Mouse (Mus musculus): ENCODE data around the gene Lrfn3. TPM values are rescaled to one million over a fixed set of nuclear protein-coding genes. Genes with fewer than 3 reads are reported as not detected.

The Lrfn3 gene
- total RNA-seq (2021): 10 to 100 TPM; 42.8 to 43.6 TPM
- long read RNA-seq, transcript Lrfn3-201 (3 exons, 2,886 nt): major isoform, 11 of 21 reads
- long read RNA-seq, partial matches to known transcripts: 10 of 21 reads
- long read RNA-seq, other reads (novel, unspliced or antisense): 0 of 21 reads

DNA sequence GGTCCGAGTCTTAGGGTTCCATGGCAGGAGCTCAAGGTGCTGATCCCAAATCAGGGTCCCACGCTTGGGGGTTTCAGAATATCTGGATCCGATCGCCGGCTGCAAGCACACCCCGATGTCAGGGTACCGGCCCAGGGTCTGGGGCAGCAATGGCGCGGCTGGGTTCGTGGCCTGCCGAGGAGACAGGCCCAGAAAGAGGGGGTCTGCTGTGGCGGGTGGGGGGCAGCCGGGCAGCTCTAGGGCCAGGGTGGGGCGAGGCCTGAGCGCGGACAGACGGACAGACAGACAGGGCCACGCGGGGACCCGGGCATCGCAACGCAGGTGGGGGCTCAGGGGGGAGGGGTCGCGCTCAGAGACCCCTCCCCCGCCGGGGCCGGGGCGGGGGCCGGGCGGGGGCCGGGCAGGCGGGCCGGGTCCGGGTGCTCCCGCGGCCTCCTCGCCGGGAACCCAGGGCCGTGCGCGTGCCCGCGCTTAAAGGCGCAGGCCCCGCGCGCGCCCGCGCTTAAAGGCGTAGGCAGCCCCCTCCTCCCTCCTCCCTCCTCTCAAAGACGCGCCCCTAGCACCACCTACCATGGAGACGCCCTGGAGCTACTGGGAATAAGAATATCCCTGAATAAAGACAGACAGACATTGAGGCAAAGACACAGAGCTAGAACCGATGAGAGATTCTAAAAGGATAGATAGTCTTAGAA, at the start of gene Lrfn3:
Gene Lrfn3 (minus strand): TSS at position 121 of the 692 bp plus-strand sequence.
- DNase-seq (ENCODE audit: low spot score in 2 of 2): peak; percentile 50 to 69

DNA sequence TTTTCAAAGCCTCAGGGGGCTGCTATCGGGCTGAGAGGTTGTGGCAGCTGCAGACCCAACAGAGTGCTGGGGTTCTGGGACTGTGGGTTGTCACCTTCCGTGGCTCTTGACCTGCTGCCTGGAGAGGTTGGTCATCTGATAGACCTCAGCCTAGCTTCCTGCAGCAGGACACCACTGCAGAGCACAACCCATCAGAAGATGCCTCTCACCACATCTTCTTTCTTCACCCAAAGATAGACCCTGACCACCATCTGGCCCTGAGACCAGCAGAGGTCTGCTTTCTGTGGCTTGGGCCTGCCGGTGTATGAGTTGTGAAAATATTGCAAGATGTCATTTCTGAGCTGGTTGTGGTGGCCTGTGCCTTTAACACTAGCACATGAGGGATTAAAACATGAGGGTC, 48.5 kb upstream of the Lrfn3 start:
- no peak for DNase-seq (ENCODE audit: low spot score in 2 of 2)

DNA sequence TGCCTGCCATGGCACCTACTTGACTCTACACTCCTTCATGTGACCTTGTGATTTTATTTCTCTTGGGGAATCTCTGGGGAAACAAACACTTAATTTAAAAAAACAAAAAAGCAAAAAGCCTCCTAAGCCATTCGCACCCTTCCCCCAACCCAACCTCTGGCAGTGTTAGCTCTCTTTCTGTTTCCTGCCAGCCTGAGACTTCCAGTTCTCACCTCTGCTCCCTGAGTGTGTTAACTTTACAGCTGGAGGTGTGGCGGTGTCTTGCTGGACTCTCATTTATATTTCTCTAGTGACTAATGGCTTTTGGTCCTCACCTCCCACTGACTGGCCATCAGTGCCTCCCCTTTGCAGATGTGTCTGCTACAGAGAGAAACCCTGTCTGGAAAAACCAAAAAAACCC, 47.2 kb upstream of the Lrfn3 start:
- DNase-seq (ENCODE audit: low spot score in 2 of 2): no peak

DNA sequence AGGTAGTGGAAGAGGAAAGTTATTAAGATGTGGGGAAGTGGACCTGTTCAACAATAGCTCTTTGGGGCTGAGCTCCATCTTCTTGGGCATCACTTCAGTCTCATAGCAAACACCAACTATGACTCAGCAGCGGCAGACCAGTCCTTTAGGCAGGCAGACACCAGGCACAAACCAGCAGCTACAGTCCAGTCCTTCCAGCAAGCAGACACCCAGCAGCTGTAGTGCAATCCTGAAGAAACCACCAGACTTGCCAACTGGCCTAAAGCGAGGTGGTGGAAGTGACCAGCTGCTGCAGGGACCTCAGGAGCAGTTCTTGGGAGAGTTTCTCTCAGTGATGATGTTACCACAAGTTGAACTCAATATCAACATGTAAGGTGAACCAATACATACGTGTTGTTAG, 46.1 kb upstream of the Lrfn3 start:
- no peak for DNase-seq (ENCODE audit: low spot score in 2 of 2)

DNA sequence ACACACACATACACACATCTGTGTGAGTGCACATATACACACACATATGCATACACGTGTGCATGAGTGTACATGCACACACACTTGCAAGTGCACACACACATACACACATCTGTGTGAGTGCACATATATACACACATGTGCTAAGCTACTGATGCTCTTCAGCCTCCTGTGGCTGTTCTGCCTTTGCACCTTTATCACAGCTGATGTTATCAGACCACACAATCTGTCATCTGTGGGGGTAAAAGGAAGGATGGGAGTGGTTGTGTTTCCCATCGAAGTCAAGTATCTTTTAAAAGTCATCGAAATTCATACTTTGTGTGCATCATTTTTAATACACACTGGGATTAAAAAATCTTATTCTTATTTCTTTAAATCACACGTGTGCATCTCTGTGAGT, 39.8 kb upstream of the Lrfn3 start:
- DNase-seq (ENCODE audit: low spot score in 2 of 2): no peak

DNA sequence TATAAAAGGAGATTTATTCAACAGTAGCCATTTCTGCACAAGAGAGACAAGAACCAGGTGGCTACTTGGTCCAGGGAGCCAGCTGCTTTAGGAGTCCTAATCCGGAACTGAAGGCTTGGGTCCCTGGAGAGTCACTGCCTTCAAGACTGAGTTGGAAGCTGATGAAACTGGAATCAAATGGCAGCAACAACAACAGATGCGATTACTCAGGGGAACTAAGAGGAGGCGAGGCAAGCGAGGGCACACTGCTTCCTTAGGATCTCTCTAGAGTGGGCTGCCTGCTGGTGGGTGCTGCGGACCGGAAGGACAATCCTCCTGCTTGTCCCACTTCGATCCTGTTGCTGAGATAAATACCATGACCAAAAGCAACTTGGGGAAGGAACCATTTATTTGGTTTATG, 37.1 kb upstream of the Lrfn3 start:
- no peak for DNase-seq (ENCODE audit: low spot score in 2 of 2)

DNA sequence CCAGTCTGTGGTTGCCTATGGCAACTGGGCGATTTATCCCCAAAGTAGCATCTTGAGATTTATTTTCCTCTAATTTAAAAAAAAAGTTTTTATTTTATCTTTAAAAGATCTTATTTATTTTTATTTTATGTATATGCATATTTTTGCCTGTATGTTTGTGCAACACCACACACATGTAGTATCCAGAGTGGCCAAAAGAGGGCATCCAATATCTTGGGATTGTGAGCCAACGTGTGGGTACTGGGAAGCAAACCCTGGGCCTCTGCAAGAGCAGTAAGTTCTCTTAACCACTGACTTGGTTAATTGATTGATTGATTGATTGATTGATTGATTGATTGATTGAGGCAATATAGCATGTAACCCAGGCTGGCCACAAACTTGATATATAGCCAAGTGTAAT, 32.3 kb upstream of the Lrfn3 start:
- no peak for DNase-seq (ENCODE audit: low spot score in 2 of 2)

DNA sequence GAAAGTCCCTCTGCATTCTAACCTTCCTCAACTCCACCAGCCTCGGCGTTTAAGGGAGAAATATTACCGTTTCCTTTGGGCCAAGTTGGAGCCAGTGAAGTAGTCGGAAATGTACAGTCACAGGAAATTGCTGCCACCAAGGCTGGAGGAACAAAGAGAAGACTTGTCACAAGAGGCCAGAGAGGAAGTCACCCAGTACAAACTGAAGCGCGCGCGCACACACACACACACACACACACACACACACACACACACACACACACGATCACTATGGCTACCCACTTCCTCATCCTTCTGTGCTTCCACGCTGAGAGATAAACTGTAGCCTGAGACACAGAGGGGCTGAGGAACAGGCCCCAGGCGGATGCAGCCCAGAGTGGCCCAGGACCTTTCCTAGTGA, 31.8 kb upstream of the Lrfn3 start:
- peak; percentile 26 to 33 for DNase-seq (ENCODE audit: low spot score in 2 of 2)

DNA sequence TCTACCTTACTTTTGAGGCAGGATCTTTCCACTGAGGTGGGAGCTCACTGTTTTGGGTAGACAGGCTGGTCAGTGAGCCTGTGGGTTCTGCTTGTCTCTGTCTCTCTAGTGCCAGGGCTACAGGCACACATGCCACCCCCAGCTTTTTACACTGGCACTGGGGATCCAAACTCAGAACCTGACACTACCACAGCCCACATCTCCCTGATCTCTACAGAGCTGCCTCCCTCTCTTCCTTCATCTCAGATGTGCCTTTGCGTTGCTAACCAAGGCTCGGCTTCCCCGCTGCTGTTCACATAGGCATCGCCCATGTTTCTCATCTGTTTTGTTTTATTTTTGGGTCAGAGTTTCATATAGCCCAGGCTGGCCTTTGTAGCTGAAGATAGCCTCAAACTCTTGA, 31.1 kb upstream of the Lrfn3 start:
- no peak for DNase-seq (ENCODE audit: low spot score in 2 of 2)

DNA sequence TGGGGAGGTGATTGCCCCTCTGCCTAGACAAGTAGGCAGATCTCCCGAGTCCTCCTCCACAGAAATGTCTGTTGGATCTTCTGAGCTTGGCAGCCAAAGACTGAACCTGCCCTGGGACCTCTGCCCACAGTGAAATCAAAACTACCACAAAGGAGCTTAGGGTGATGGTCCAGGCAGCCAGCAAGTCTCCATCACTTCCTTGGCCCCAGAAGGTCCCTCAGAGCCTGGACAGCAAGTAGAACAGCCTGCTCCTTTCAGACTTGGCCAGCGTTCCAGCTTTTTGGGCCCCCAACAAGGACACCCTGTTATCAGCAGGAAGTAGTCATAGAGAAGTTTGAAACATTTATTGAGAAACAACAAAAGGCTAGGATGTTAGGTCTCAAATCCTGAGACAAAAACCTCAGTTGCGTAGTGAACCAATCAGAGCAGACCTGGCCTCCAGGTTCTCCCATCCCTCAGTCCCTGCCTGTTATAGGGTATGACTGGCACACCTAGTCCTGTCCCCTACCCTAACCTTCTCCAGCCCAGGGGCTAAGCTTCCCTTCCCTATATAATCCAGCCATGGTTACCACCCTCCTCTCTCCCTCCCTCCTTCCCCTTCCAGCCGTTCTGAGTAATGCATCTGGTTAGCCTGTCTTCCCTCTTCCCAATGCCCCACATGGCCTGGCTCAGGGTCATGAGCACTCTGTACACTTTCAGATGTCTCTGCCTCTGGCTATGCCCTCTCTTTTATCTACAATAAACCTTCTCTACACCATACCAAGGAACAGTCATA, 30.4 kb upstream of the Lrfn3 start:
- no peak for DNase-seq (ENCODE audit: low spot score in 2 of 2)

DNA sequence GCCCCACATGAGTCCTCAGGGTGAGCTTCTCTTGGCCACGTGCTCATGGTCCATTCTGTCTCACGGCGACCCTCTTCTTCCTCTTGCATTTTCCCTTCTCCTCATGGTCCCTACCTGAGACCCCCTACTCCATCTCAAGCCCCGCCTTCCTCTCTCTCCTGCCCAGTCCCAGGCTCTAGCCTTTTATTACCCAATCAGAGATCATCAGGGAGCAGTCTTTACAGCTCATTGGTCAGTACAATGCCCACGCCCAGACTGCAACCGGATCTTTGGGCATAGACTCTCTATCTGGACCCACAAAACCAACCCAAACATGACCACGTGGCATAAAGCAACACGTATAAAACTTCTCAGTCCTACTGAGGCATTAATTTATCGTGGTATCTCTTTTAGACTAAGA, 21.5 kb upstream of the Lrfn3 start:
- DNase-seq (ENCODE audit: low spot score in 2 of 2): no peak

DNA sequence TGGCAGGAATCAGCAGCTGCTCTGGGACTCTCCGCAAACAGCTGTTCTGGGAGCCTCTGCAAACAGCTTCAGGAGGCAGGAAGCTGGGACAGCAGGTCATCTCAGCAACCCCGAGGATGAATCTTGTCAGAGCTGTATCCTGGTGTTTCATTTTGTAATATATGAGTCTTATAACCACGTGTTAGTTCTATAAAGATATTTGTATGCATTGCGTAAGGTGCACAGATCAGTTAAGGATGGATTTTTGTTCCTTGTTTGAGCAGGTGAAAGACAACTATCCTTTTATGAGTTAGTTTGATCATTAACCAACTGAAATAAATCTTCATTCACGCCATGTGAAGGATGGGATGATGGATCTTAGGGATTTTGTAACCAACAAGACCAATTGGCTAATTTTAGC, 17.5 kb upstream of the Lrfn3 start:
- no peak for DNase-seq (ENCODE audit: low spot score in 2 of 2)

DNA sequence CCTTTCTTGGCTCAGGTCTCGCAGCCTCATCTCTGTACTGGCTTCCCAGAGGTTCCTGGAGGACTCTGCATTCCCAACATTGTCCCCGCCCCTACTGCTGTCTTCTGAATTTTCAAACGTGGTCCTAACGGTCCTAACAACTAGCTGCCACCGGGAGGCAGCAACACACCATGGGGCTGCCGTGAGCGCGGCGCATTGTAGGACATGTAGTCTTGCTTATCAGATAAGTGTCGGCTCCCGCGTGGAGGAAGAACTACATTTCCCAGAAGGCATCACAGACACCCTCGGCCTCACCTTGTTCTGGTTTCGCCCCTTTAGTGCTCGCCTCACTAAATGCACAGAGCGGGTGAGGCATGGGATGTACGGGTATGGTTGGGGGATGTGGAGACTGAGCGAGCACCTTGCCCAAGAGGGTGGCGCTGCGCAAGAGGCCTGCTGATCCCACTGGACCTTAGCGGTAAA, 11.0 kb upstream of the Lrfn3 start:
- peak; percentile 90 to 93 for DNase-seq (ENCODE audit: low spot score in 2 of 2)

DNA sequence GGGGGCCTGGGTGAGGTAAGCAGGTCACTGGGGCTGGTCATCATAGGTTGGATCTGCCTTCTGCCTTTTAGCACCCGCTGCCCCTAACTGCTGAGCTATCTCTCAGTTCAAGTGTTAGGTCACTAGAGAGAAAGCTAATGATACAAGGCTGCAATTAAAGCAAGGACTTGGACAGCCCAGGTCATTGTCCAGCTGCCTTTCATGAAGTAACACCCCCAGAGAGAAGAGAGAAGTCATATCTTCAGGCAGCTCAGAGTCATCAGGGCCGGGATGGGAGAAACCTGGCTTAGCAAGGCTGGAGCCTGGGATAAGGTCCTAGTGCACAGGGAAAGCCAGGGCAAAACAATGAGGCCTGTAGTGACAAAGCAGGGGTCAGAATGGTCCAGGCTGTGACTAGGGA, 4.9 kb upstream of the Lrfn3 start:
- no peak for DNase-seq (ENCODE audit: low spot score in 2 of 2)

DNA sequence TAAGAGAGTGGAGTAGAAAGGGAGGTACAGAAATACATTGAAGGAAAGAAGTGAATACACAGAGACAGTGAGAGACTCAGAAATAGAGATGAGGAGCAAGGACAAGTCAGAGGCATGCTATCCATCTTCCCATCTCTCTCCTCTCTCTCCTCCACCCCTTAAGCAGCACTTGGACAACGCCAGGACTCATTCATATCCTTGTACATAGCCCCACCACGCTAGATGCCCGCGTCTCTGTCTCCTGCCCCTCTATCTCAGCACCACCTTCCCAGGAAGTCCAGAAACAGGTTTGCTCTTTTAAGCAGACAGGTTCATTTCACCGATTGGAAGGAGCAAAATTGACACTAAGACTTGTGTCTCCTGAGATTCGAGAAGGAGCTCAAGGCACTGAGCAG, 769 bp upstream of the Lrfn3 start:
- DNase-seq (ENCODE audit: low spot score in 2 of 2): no peak

DNA sequence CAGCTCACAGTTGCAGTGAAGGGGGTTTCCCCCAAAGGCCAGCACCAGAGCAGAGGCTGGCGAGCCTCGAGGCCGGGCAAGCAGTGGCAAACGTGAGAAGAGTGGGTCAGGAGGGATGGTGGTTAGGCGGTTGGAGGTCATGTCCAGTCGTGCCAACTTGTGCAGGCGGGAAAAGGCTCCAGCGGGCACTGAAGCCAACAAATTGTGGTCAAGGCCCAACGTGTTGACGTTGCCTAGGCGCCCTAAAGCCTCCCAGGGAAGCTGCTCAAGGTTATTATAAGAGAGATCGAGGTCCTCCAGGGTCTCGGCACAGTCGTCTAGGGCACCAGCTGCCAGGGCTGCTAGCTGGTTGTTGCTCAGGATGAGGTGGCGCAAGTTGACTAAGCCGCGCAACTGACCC, 2.5 kb downstream of the Lrfn3 start:
- DNase-seq (ENCODE audit: low spot score in 2 of 2): no peak

DNA sequence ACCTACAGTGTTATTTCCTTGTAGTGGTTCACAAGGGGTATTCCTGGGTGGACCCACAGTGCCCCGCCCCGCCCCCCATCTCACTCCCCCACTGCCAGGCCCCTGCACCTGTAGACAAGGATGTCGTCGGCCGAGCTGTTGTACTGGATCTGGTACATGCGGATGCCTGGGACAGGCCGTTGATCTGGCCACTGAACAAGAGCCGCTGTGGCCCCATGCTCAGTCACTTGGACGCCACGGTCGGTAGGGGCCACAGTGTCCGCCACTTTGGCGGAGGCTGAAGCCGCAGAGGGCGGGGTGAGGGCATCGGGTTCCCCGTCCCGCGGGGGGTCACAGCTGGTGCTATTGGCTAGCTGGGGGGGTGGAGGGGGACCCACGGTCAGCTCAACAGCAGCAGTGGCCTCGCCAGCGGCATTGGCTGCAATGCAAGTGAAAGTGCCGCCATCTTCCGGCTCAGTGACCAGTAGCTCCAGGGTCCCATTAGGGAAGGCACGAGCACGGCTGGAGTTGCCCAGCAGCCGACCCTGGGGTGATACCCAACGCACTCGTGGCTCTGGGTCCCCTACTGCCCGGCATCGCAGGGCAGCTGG, 3.2 kb downstream of the Lrfn3 start:
- DNase-seq (ENCODE audit: low spot score in 2 of 2): no peak

DNA sequence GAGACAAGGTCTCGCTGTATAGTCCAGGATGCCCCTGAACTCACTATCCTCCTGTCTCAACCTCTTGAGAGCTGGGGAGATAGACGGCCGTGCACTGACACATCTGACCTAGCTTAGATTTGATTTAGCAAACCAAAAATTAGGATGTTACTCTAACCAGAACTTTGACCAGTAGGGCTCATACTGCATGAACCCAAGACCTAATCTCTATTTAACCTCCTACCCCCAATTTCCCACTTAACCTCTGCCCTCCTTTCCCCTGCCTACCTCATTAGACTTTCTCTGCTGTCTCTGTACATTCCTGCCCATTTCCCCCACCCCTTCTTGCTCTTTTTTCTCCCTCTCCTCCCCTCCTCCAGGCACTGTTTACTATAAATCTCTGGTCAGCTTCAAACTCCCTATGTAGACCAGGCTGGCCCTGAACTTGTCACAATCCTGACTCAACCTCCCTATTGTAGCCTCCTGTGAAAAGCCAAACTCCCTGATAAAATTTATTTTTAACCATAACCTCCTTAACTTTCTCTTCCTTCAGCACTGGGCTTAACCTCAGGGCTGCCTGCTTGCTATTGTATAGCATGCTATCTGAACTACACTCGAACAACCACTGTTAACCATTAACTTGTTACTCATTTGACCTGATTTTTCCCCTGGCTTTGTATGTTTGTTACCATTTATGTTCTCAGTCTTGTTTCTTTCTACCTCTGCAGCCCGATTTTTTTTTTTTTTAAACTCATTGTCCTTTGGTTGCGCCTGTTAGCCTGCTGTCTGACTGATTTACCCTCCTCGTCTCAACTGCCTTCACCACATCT, 4.0 kb downstream of the Lrfn3 start:
- DNase-seq (ENCODE audit: low spot score in 2 of 2): no peak

DNA sequence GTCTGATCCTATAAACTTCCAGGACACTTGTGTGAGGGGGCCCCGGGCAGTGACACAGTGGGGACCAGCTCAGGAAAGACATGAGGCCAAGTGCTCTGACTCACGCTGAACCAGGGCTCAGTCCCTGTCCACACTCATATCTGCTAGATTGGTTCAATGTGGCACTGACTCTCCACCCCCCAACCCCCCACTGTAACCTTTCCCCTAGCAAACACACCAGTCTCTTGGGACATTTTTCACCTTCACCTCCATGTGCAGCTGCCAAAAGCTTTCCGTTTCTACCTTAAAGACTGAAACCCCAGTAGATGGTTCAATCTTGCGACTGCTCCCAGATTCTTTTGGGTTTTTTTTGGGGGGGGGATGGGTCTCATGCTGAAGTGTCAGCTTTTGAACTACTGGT, 8.5 kb downstream of the Lrfn3 start:
- DNase-seq (ENCODE audit: low spot score in 2 of 2): no peak

DNA sequence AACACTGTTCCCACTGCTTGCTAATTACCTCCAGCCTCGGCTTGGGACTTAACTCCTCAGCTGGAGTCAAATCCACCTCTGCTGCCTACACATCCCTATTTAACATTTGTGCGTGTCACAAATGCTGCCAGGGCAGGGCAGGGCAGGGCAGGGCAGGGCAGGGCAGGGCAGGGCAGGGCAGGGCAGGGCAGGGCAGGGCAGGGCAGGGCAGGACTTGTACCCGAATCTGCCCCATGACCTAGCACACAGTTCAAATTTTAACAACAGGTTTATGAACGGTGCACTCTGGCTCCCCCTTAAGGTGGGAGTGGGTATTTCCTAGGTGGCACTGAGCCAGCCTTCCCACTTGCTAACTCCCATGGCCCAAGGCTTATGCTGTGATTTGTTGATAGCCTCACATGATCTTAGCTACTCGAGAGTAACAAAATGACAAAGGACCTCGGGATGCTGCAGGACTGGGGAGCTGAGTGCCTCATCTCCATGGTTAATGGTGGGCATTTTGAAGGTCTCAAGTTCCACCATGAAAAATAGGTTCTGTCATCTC, 9.2 kb downstream of the Lrfn3 start:
- DNase-seq (ENCODE audit: low spot score in 2 of 2): peak; percentile 84 to 86

DNA sequence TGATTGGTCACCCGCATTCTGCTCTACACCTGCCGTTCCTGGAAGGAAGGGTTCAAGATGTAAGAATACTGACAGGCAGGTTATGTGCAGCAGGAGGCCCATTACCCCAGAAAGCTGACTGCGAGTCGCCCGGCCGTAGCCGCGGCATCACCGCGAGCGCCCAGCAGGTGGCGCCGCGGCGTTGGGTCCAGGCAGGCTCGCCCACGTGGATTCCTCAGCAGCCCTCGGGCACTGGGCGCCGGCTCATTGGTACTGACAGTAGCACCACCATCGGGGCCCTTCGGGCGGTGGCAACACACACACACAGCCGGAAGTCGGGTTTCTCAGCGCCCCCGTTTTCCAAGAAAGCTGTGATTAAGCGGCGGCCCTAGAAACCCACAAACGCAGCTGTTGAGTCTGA, 14.7 kb downstream of the Lrfn3 start:
- peak; percentile 65 to 81 for DNase-seq (ENCODE audit: low spot score in 2 of 2)

All from layer of hippocampus, postnatal 10 days (tissue).